Mouse (Mus musculus): Measurements from ENCODE around the gene Pcnx2.

DNA sequence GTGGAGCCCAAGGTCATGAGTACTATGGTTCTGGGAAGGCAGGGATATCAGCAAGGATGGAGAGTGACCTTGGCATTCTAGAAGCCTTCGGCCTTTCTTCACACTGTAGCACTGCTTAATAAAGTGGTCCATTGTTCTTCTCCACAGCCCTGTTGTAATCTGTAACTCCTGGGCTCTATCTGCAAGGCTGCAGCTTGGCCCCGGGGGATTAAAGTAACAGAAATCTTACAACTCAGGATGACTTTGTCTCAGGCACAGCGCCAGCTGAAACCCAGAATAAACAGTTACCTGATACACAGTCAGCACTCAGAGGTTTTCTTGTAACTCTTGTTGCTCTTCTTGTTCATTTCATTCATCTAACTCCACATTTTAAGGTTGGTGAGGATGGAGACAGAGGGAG is 4.4 kb upstream of the Pcnx2 start:
- TF ChIP-seq POLR2A (IDR thresholded peaks at IDR 0.05; ENCODE audit: insufficient read length, low read depth), result no peak
- no peak for TF ChIP-seq E2F4 (IDR thresholded peaks at IDR 0.05; ENCODE audit: insufficient read depth)
- TF ChIP-seq REST (IDR thresholded peaks at IDR 0.05; ENCODE audit: insufficient read depth, insufficient read length), result no peak
- TF ChIP-seq MYOD1 (IDR thresholded peaks at IDR 0.05; ENCODE audit: control insufficient read depth in 1 of 3, insufficient read length in 2 of 3, low read depth in 2 of 3), result no peak
- no peak for TF ChIP-seq MAX (IDR thresholded peaks at IDR 0.05; ENCODE audit: low read depth)

Measured in myocyte (in vitro differentiated cells).